Mouse (Mus musculus) inflammation-experienced regulatory T-cells, adult 16 weeks (primary cell): ENCODE data around the gene Emp3. TPM values are rescaled to one million over a fixed set of nuclear protein-coding genes. Genes with fewer than 3 reads are reported as not detected.

ENCODE experiments used
- polyA plus RNA-seq: library from polyadenylated mRNA; unstranded; fragments of 100-300 nt; shearing (Covaris generic); gene quantifications from one replicate; pipeline ENCODE4 v1.2.1, GENCODE M21; 2017

Gene Emp3
- 654 TPM for polyA plus RNA-seq

GRCm38 (mm10) chr7:45921242-45921621 lies at the start of gene Emp3:
TSS of gene Emp3 (minus strand) at chr7:45921404.

GRCm38 (mm10) chr7:45923762-45924428 lies 2.7 kb upstream of the Emp3 start, which contains the start of gene Ccdc114:
TSS of gene Ccdc114 (plus strand) at chr7:45924072.

GRCm38 (mm10) chr7:45896517-45897257 lies 24.5 kb downstream of the Emp3 start, which contains the start of the genes Syngr4 and Tmem143:
TSS of gene Syngr4 (minus strand) at chr7:45896714.
TSS of gene Tmem143 (plus strand) at chr7:45896941.

GRCm38 (mm10) chr7:45878278-45878677 lies 42.9 kb downstream of the Emp3 start, which contains the start of gene Grin2d:
TSS of gene Grin2d (minus strand) at chr7:45878378.

GRCm38 (mm10) chr7:45872624-45873023 lies 48.6 kb downstream of the Emp3 start, which contains the start of gene Kdelr1:
TSS of gene Kdelr1 (plus strand) at chr7:45872772.

Other genes starting within 250 kb of the Emp3 start
- gene Ntn5, start 237.4 kb downstream of the Emp3 start, polyA plus RNA-seq: not detected
- 0.20 TPM for gene Sec1, start 227.0 kb downstream of the Emp3 start, polyA plus RNA-seq
- gene Car11, start 221.6 kb downstream of the Emp3 start, polyA plus RNA-seq: 9.3 TPM
- gene Dbp, start 216.3 kb downstream of the Emp3 start, polyA plus RNA-seq: 14.7 TPM
- 1,529 TPM for gene Rpl18, start 205.9 kb downstream of the Emp3 start, polyA plus RNA-seq
- 40.4 TPM for gene Sphk2, start 203.4 kb downstream of the Emp3 start, polyA plus RNA-seq
- not detected for gene Fam83e, start 200.2 kb downstream of the Emp3 start, polyA plus RNA-seq
- gene Spaca4, start 195.6 kb downstream of the Emp3 start, polyA plus RNA-seq: not detected
- 0.13 TPM for gene Lmtk3, start 137.7 kb downstream of the Emp3 start, polyA plus RNA-seq
- gene Sult2b1, start 136.7 kb downstream of the Emp3 start, polyA plus RNA-seq: 2.7 TPM
- 45.3 TPM for gene Cyth2, start 106.8 kb downstream of the Emp3 start, polyA plus RNA-seq
- gene Kcnj14, start 96.6 kb downstream of the Emp3 start, polyA plus RNA-seq: not detected
- gene Grwd1, start 90.5 kb downstream of the Emp3 start, polyA plus RNA-seq: 44.0 TPM
- 108 TPM for gene Kdelr1, start 48.6 kb downstream of the Emp3 start, polyA plus RNA-seq
- 0.23 TPM for gene Grin2d, start 43.0 kb downstream of the Emp3 start, polyA plus RNA-seq
- 0.41 TPM for gene Syngr4, start 24.7 kb downstream of the Emp3 start, polyA plus RNA-seq
- 8.6 TPM for gene Tmem143, start 24.5 kb downstream of the Emp3 start, polyA plus RNA-seq
- 1.4 TPM for gene Ccdc114, start 2.7 kb upstream of the Emp3 start, polyA plus RNA-seq
- not detected for gene Abcc6, start 108.9 kb upstream of the Emp3 start, polyA plus RNA-seq
- 28.5 TPM for gene Nomo1, start 112.3 kb upstream of the Emp3 start, polyA plus RNA-seq
- not detected for gene Kcnj11, start 179.4 kb upstream of the Emp3 start, polyA plus RNA-seq